Mouse (Mus musculus): Measurements from ENCODE around the gene Evc2.

DNA sequence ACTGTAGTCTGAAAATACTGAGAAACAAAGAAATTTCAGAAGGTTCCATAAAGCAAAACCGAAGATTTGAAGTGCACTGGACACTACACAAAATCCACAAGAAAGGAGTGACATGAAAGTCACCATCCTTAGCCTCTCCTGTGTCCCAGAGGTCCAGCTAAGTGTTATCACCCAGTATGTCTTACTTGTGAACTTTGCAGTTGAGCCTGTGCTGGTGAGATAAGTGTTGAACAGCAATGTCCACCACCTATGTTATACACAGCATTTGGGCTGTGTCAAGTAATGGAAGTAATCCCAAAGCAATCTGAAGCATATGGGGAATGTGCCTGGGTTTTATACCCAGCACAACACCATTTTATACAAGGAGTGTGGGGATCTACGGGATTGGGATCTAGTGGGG, 118.3 kb downstream of the Evc2 start:
- TF ChIP-seq CTCF (IDR thresholded peaks at IDR 0.05; ENCODE audit: low read depth) = no peak
- TF ChIP-seq EP300 (IDR thresholded peaks at IDR 0.05; ENCODE audit: low read depth) = peak; percentile 59

All from liver, postnatal 0 days (tissue).